8 mouse cellular contexts compared by ENCODE assay signal in the genomic region with DNA sequence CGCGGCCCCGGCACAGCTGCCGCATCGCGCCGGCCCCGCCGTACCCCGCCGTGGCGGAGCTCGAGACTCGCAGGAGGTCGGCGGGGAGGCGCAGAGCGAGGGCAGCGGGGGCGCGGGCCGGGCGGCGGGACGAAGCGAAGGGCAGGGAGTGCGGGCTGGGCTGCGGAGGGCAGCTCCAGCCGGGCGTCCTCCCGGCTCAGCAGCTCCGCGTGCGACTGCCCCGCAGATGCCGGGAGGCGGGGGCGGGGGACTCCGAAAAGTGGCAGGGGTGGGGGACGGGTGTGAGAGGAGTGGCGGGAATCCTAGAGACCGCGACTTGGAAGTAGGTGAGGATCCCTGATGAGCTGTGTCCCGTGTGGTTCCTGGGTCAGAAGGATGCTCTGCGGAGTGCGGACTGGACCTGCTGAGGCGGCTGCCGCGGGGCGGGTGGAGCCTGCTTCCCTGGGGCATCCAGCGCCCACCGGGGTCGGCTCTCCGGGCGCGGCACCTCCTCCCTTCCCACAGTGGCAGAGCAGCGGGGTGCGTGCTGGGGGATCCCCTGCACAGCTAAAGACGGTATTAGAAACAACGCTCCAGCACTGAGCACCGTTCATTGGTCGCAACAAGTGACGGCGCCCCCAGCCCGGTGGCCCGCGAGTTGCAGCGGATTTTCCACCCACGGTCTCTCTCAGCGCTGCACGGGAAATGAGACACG. TPM values are rescaled to one million over a fixed set of nuclear protein-coding genes. Genes with fewer than 3 reads are reported as not detected.
A peak's percentile ranks its signal among the peaks of the same experiment; 100 is the strongest.
DNase-seq lines count a peak whose midpoint lies in the region; ATAC-seq and TF ChIP-seq lines count a peak whose summit lies in the region.

TSS of gene Slc35d3 (minus strand) at position 462 of the 694 bp plus-strand sequence.

- TF ChIP-seq POLR2A in liver, adult 2 months (IDR thresholded peaks at IDR 0.05; ENCODE audit: extremely low read depth, insufficient read depth, low read length): no peak

- peaks cover 2% of the 10 kb centered on the region; the same call in 1 of the 2 replicates for H3K4me1 ChIP-seq in liver, adult 2 months (ENCODE audit: control insufficient read depth, insufficient read depth, low read length)
- H3K4me1 ChIP-seq in forebrain, embryonic 16.5 days (replicated peaks; ENCODE audit: control insufficient read depth, insufficient read depth, low read length): peaks cover 31% of the 10 kb centered on the region
- peaks cover 26% of the 10 kb centered on the region for H3K4me1 ChIP-seq in intestine, embryonic 15.5 days (replicated peaks)
- peaks cover 85% of the 10 kb centered on the region for H3K4me1 ChIP-seq in megakaryocyte, embryonic 14.5 days

- no peaks in the 10 kb centered on the region for H3K36me3 ChIP-seq in liver, adult 2 months (ENCODE audit: control insufficient read depth, insufficient read depth, low read length)
- H3K36me3 ChIP-seq in forebrain, embryonic 16.5 days (ENCODE audit: control insufficient read depth, insufficient read depth): no peaks in the 10 kb centered on the region
- H3K36me3 ChIP-seq in intestine, embryonic 15.5 days: no peaks in the 10 kb centered on the region
- peaks cover 32% of the 10 kb centered on the region for H3K36me3 ChIP-seq in megakaryocyte, embryonic 14.5 days (replicated peaks; ENCODE audit: low read length)
- no peaks in the 10 kb centered on the region for H3K36me3 ChIP-seq in splenic B cell, adult 2 months (ENCODE audit: control insufficient read depth, insufficient read depth, low read length, poor library complexity, severe bottlenecking)

- H3K27ac ChIP-seq in liver, adult 2 months (replicated peaks; ENCODE audit: insufficient read depth, low read depth, low read length): no peak within 1 kb of the TSS
- H3K27ac ChIP-seq in forebrain, embryonic 16.5 days (ENCODE audit: low read length): no peak within 1 kb of the TSS
- H3K27ac ChIP-seq in intestine, embryonic 15.5 days: no peak within 1 kb of the TSS

- WGBS in liver, adult 2 months: 1% methylated on average over 72 of the region's 72 CpGs
- WGBS in forebrain, embryonic 16.5 days: under 1% methylated on average over 62 of the region's 72 CpGs
- WGBS in intestine, embryonic 15.5 days: under 1% methylated on average over 66 of the region's 72 CpGs

- no peaks in the 10 kb centered on the region for H3K9me3 ChIP-seq in forebrain, embryonic 16.5 days (ENCODE audit: control insufficient read depth, low read length)
- H3K9me3 ChIP-seq in intestine, embryonic 15.5 days: no peaks in the 10 kb centered on the region
- no peaks in the 10 kb centered on the region for H3K9me3 ChIP-seq in megakaryocyte, embryonic 14.5 days

- H3K4me2 ChIP-seq in forebrain, embryonic 16.5 days (ENCODE audit: low read length): peak within 1 kb of the TSS; percentile 99
- H3K4me2 ChIP-seq in intestine, embryonic 15.5 days (replicated peaks): peak within 1 kb of the TSS; percentile 99

- H3K79me2 ChIP-seq in liver, adult 2 months (ENCODE audit: control insufficient read depth, insufficient read depth, low read length): no peaks in the 10 kb centered on the region

- no peak within 1 kb of the TSS for H3K9ac ChIP-seq in liver, adult 2 months (ENCODE audit: low read depth, low read length)
- peak within 1 kb of the TSS; percentile 59 for H3K9ac ChIP-seq in forebrain, embryonic 16.5 days (replicated peaks; ENCODE audit: low read depth, low read length)
- H3K9ac ChIP-seq in intestine, embryonic 15.5 days: peak within 1 kb of the TSS; percentile 28

- H3K4me3 ChIP-seq in liver, adult 2 months (ENCODE audit: insufficient read depth, low read depth, low read length): peak within 1 kb of the TSS; percentile 30; the same call in 1 of the 2 replicates
- H3K4me3 ChIP-seq in forebrain, embryonic 16.5 days (replicated peaks; ENCODE audit: low read length): peak within 1 kb of the TSS; percentile 58
- H3K4me3 ChIP-seq in intestine, embryonic 15.5 days (replicated peaks): peak within 1 kb of the TSS; percentile 56
- peak within 1 kb of the TSS; percentile 91 for H3K4me3 ChIP-seq in megakaryocyte, embryonic 14.5 days (replicated peaks)

- DNase-seq in liver, adult 2 months (ENCODE audit: extremely low read depth, low read depth, low spot score): no peak
- DNase-seq in liver: no peak
- DNase-seq in adrenal gland, postnatal 36 days: peak; percentile 24 to 45
- peak; percentile 69 for DNase-seq in splenic B cell, adult 2 months (ENCODE audit: low read depth, low spot score)
- no peak for DNase-seq in gastrocnemius, adult 18-20 months (ENCODE audit: low spot score)

- peaks cover 25% of the 10 kb centered on the region for H3K27me3 ChIP-seq in liver, adult 2 months (ENCODE audit: control insufficient read depth, insufficient read depth, low read length)
- H3K27me3 ChIP-seq in forebrain, embryonic 16.5 days (replicated peaks; ENCODE audit: control insufficient read depth, insufficient read depth, low read length): peaks cover 44% of the 10 kb centered on the region
- H3K27me3 ChIP-seq in intestine, embryonic 15.5 days (replicated peaks): peaks cover 44% of the 10 kb centered on the region
- H3K27me3 ChIP-seq in megakaryocyte, embryonic 14.5 days (replicated peaks): no peaks in the 10 kb centered on the region
- H3K27me3 ChIP-seq in splenic B cell, adult 2 months (ENCODE audit: control insufficient read depth, insufficient read depth, low read length, poor library complexity, severe bottlenecking): no peaks in the 10 kb centered on the region; the same call in 1 of the 2 replicates

- peak; percentile 75 for ATAC-seq in forebrain, embryonic 16.5 days
- peak; percentile 44 for ATAC-seq in intestine, embryonic 15.5 days

- no peak for TF ChIP-seq CTCF in liver, adult 2 months (IDR thresholded peaks at IDR 0.05; ENCODE audit: low read depth, low read length)

RNA-seq across cellular contexts. Expression of gene Slc35d3, which starts in this region (rescaled TPM):
- not detected in 2 replicates for total RNA-seq in liver, adult 2 months (2014; rRNA removed)
- polyA plus RNA-seq in liver, adult 2 months (2012; rRNA removed): 0.04 TPM in 1 of 2 replicates, not detected in the other
- total RNA-seq in adrenal gland, postnatal 36 days (2021): 1 to 10 TPM; 9.0 to 9.3 TPM
- 1.5 and 1.8 TPM in 2 replicates for polyA plus RNA-seq in forebrain, embryonic 16.5 days (2015; fragmentation: Nextera tagmentation; extraction: Ambion mirVana)
- polyA plus RNA-seq in intestine, embryonic 15.5 days (2015; fragmentation: Nextera tagmentation; extraction: Ambion mirVana): 0.52 and 0.77 TPM in 2 replicates
- 97.6 and 235 TPM in 2 replicates for polyA plus RNA-seq in megakaryocyte, embryonic 14.5 days (2012; ENCODE audit: insufficient read depth, low replicate concordance)
- not detected for total RNA-seq in gastrocnemius, adult 18-20 months (2021)

Comparison
In these comparisons a context has a peak if more than half of its experiments do, and no peak if none do; other contexts are left out.
1. RNA of gene Slc35d3 (polyA plus RNA-seq): 97.6 to 235 TPM in megakaryocyte, embryonic 14.5 days; 1.5 to 1.8 TPM in forebrain, embryonic 16.5 days, 0.52 to 0.77 TPM in intestine, embryonic 15.5 days and 0.04 TPM in liver, adult 2 months; every median in the first group is over 10 times any median in the second.
2. Peak in ATAC-seq, H3K4me3 ChIP-seq, H3K9ac ChIP-seq and H3K4me2 ChIP-seq in intestine, embryonic 15.5 days; RNA of the gene not detected or under 1 TPM.
3. DNase-seq: peak in adrenal gland, postnatal 36 days (2 of 2) and splenic B cell, adult 2 months (single experiment); none in liver, adult 2 months (single experiment), liver (single experiment) and gastrocnemius, adult 18-20 months (single experiment).
4. H3K4me3 ChIP-seq: peak in every context shown above with its lines; median percentile 91 in megakaryocyte, embryonic 14.5 days; 58 in forebrain, embryonic 16.5 days; 56 in intestine, embryonic 15.5 days; 30 in liver, adult 2 months.